Mouse (Mus musculus): Measurements from ENCODE around the gene Hspb2.

Hspb2 gene

DNA sequence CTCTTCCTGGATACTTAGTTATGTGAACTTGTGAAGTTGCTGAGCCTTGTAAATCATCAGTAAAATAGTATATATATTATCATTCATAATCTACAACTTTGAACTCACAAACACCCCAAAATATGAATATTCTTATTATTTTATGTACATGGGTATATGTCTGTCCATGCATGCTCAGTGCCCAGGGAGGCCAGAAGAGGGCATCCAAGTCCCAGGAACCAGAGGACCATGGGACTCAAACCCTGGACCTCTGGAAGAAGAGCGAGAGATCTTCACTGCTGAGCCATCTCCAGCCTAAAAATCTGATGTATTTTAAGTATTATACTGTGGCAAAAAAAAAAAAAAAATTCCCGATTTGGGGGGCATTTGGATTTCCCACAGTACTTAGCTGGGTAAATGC, 43.0 kb downstream of the Hspb2 start:
- DNase-seq = peak; percentile 47

DNA sequence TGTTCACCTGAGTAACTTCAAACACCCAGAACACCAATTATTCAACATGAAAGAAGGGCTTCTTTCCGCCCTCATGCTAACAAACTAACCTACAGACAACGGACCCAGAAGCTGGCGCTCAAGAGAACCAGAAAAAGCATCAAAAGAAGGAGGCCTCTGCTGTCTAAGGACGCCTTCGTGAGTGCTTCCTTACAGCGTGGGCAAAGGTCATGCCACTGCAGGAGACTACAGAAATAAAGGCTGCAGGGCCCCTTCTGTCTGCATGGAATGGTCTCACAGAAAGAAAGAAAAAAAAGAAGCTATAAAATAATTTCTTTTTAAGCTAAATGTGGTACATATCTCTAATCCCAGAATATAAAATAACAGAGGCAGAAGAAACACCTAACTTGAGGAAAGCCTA, 47.2 kb downstream of the Hspb2 start:
- DNase-seq = no peak

Measured in lung, postnatal 36 days (tissue).